8 mouse cellular contexts compared by ENCODE assay signal in the genomic region with DNA sequence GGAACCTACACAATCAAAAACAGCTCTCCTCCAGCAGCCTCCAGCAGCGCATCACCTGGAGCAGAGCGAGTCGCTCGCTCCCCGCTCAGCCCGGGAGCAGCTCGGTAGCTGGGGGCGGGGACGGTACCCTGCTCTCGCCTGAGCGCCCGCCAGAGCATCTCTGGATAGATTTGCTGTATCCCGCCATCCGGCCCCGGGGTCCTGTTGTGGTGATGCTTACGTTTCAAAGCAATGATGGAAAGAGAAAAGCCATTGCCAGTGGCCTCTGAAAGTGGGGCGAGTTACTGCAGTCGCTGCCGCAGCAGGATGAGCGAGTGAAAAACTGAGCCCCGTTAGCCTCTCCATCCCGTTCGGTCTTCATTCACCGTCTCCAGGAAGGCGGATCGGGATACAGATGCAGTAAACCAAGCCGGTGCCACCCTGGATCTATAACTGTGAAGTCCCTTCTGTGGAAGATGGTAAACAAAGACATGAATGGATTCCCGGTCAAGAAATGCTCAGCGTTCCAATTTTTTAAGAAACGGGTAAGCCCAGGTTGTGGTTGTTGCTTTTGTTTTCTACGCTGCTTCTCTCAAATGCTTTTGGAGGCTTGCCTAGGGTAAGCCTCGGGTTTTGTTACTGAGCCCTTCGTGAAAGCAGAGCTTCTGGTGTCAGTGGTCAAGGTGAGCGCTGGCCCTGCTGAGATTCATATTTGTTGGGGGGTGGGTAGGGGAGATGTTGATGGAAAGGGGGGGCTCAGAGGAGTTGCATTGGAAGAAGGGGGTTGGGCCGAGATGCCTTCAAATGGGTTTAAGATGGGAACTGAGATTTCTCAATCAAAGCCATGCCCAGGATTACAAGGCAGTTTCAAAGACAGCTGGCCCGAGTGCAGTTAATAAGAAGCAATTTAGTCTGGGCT. TPM values are rescaled to one million over a fixed set of nuclear protein-coding genes. Genes with fewer than 3 reads are reported as not detected.
DNase-seq lines count a peak whose midpoint lies in the region; ATAC-seq and TF ChIP-seq lines count a peak whose summit lies in the region.

A gene (plus strand): TSS at position 1 of the 898 bp plus-strand sequence.

- peak within 1 kb of the TSS; percentile 50 for H3K4me2 ChIP-seq in liver, embryonic 15.5 days

- no peak within 1 kb of the TSS for H3K9ac ChIP-seq in liver, embryonic 15.5 days

- peaks cover 17% of the 10 kb centered on the region for H3K9me3 ChIP-seq in E14TG2a.4 (ENCODE audit: low read length)
- H3K9me3 ChIP-seq in liver, embryonic 15.5 days (replicated peaks): no peaks in the 10 kb centered on the region

- H3K27me3 ChIP-seq in E14TG2a.4 (ENCODE audit: insufficient read depth, low read length): peaks cover 25% of the 10 kb centered on the region
- peaks cover 37% of the 10 kb centered on the region for H3K27me3 ChIP-seq in liver, embryonic 15.5 days

- no peaks in the 10 kb centered on the region for H3K36me3 ChIP-seq in E14TG2a.4 (ENCODE audit: insufficient read depth, low read length)
- H3K36me3 ChIP-seq in liver, embryonic 15.5 days (replicated peaks): no peaks in the 10 kb centered on the region

- no peak within 1 kb of the TSS for H3K27ac ChIP-seq in liver, embryonic 15.5 days (replicated peaks)

- DNase-seq in adrenal gland, adult 18-20 months (ENCODE audit: low spot score in 2 of 2): peak; percentile 8 to 27
- peak; percentile 71 for DNase-seq in embryo, embryonic 11 days
- DNase-seq in gastrocnemius, postnatal 4 days (ENCODE audit: low spot score in 2 of 2): peak; percentile 20 to 35
- DNase-seq in kidney, postnatal 10 days: peak; percentile 45
- peak; percentile 57 for DNase-seq in retina, embryonic 14.5 days (ENCODE audit: low spot score)
- DNase-seq in urinary bladder, postnatal 10 days (ENCODE audit: low spot score): no peak

- no peak for ATAC-seq in liver, embryonic 15.5 days (ENCODE audit: insufficient read depth)

- H3K4me1 ChIP-seq in E14TG2a.4 (replicated peaks; ENCODE audit: low read depth, low read length): peaks cover 39% of the 10 kb centered on the region
- H3K4me1 ChIP-seq in liver, embryonic 15.5 days (replicated peaks): no peaks in the 10 kb centered on the region; the same call in 1 of the 2 replicates

- TF ChIP-seq CTCF in E14TG2a.4 (conservative IDR thresholded peaks at IDR 0.05; ENCODE audit: low read length): no peak

- peak within 1 kb of the TSS; percentile 75 for H3K4me3 ChIP-seq in E14TG2a.4 (replicated peaks; ENCODE audit: low read length)
- peak within 1 kb of the TSS; percentile 27; the same call in 1 of the 2 replicates for H3K4me3 ChIP-seq in liver, embryonic 15.5 days (replicated peaks)

- WGBS in liver, embryonic 15.5 days (ENCODE audit: insufficient replicate concordance): 3% methylated on average over 36 of the region's 36 CpGs

RNA-seq across cellular contexts. Expression of the gene that starts here (rescaled TPM):
- 100 to 1,000 TPM; 151 to 162 TPM for total RNA-seq in adrenal gland, adult 18-20 months (2021)
- total RNA-seq in gastrocnemius, postnatal 4 days (2021): 10 to 100 TPM; 58.2 to 81.3 TPM
- 11.7 and 12.6 TPM in 2 replicates for polyA plus RNA-seq in liver, embryonic 15.5 days (2015; fragmentation: Nextera tagmentation; extraction: Ambion mirVana)
